Mouse (Mus musculus) liver, adult 2 months (tissue): ENCODE measurements at regions not wholly inside any gene's neighbourhood (a gene's known extent, or its start where the extent isn't known, plus 50 kb on each side); places are given as distances from the start of the nearest gene placed in this dataset.

Experiments used
- DNase-seq: peaks from one replicate; pipeline ENCODE4 v3.0.0-alpha.2; 2011; ENCODE audit warnings: low read depth, low spot score; ENCODE audit errors: extremely low read depth
- H3K27ac ChIP-seq: fragments of 200-500 bp; replicated peaks from 2 replicates; pipeline ENCODE4 v1.5.1; 2012; ENCODE audit warnings: low read depth, mild to moderate bottlenecking, control low read depth, inconsistent platforms, low read length; ENCODE audit not compliant: insufficient read depth
- H3K27me3 ChIP-seq: fragments of 200-500 bp; 2 replicates; pipeline ENCODE4 v1.6.1; 2012; ENCODE audit warnings: mild to moderate bottlenecking, moderate library complexity, low read length, inconsistent platforms; ENCODE audit not compliant: control insufficient read depth, insufficient read depth
- H3K36me3 ChIP-seq: fragments of 200-500 bp; 2 replicates; pipeline ENCODE4 v1.6.1; 2012; ENCODE audit warnings: low read length, inconsistent platforms; ENCODE audit not compliant: control insufficient read depth, insufficient read depth
- H3K4me1 ChIP-seq: fragments of 200-500 bp; 2 replicates; pipeline ENCODE4 v1.6.1; 2011; ENCODE audit warnings: low read length; ENCODE audit not compliant: control insufficient read depth, insufficient read depth
- H3K4me3 ChIP-seq: fragments of 200-500 bp; 2 replicates; pipeline ENCODE4 v1.5.1; 2011; ENCODE audit warnings: low read depth, mild to moderate bottlenecking, control low read depth, low read length, moderate library complexity; ENCODE audit not compliant: insufficient read depth
- H3K79me2 ChIP-seq: fragments of 200-500 bp; 2 replicates; pipeline ENCODE4 v1.6.1; 2012; ENCODE audit warnings: inconsistent platforms, mild to moderate bottlenecking, low read length, moderate library complexity; ENCODE audit not compliant: control insufficient read depth, insufficient read depth
- H3K9ac ChIP-seq: fragments of 200-500 bp; 2 replicates; pipeline ENCODE4 v1.6.1; 2012; ENCODE audit warnings: low read depth, mild to moderate bottlenecking, control low read depth, inconsistent platforms, low read length
- CTCF ChIP-seq: fragments of 200-500 bp; IDR thresholded peaks from 2 replicates; pipeline ENCODE4 v1.5.1; 2011; ENCODE audit warnings: low read depth, low read length, control low read depth
- POLR2A ChIP-seq: fragments of 200-500 bp; IDR thresholded peaks from 2 replicates; pipeline ENCODE4 v1.6.1; 2011; ENCODE audit warnings: low read length, control low read depth; ENCODE audit not compliant: insufficient read depth; ENCODE audit errors: extremely low read depth
- WGBS: fragments of 180-500 bp; shearing (Covaris S2); methylation state at CpG from one replicate; pipeline ENCODE4 v1.1.7; 2018; 5-methylcytosine and 5-hydroxymethylcytosine counted together

- no peak for TF ChIP-seq POLR2A
- Histone ChIP-seq H3K4me3 (no peak overlapping the region), H3K4me1 (no peaks in the 10 kb centered on the region), H3K79me2 (no peaks in the 10 kb centered on the region), H3K27ac (no peak overlapping the region), H3K9ac (no peak overlapping the region), H3K36me3 (no peaks in the 10 kb centered on the region), H3K27me3 (no peaks in the 10 kb centered on the region)
- DNase-seq = no peak
- 92% methylated on average over 1 of the region's 1 CpGs for WGBS
These were observed 502.3 kb downstream of the Sh2d4b start for GRCm38 (mm10) chr14:40390811-40391210.

GRCm38 (mm10) chr14:40381603-40382002 is 511.5 kb downstream of the Sh2d4b start:
- Histone ChIP-seq H3K4me1 (no peaks in the 10 kb centered on the region), H3K36me3 (no peaks in the 10 kb centered on the region), H3K27me3 (no peaks in the 10 kb centered on the region), H3K27ac (no peak overlapping the region), H3K79me2 (no peaks in the 10 kb centered on the region), H3K4me3 (no peak overlapping the region), H3K9ac (no peak overlapping the region)
- DNase-seq = no peak
- TF ChIP-seq CTCF (no peak), POLR2A (no peak)
- 88% methylated on average over 1 of the region's 1 CpGs for whole genome bisulfite sequencing

GRCm38 (mm10) chr14:40379692-40380091 is 513.4 kb downstream of the Sh2d4b start:
- Histone ChIP-seq H3K4me1 (no peaks in the 10 kb centered on the region), H3K36me3 (no peaks in the 10 kb centered on the region), H3K79me2 (no peaks in the 10 kb centered on the region), H3K9ac (no peak overlapping the region), H3K27me3 (no peaks in the 10 kb centered on the region), H3K27ac (no peak overlapping the region), H3K4me3 (no peak overlapping the region)
- DNase-seq = peak; percentile 80
- TF ChIP-seq CTCF (no peak), POLR2A (no peak)

GRCm38 (mm10) chr14:40364342-40364741 is 528.7 kb downstream of the Sh2d4b start:
- DNase-seq = no peak
- H3K9ac ChIP-seq = no peak overlapping the region
- TF ChIP-seq CTCF (no peak), POLR2A (no peak)
- H3K4me3 ChIP-seq = no peak overlapping the region
- H3K27ac ChIP-seq = no peak overlapping the region
- H3K79me2 ChIP-seq = no peaks in the 10 kb centered on the region
- H3K27me3 ChIP-seq = no peaks in the 10 kb centered on the region
- H3K4me1 ChIP-seq = no peaks in the 10 kb centered on the region
- no peaks in the 10 kb centered on the region for H3K36me3 ChIP-seq

GRCm38 (mm10) chr14:40362838-40363237 is 530.2 kb downstream of the Sh2d4b start:
- Histone ChIP-seq H3K4me1 (no peaks in the 10 kb centered on the region), H3K4me3 (no peak overlapping the region), H3K9ac (no peak overlapping the region), H3K27me3 (no peaks in the 10 kb centered on the region), H3K36me3 (no peaks in the 10 kb centered on the region), H3K27ac (no peak overlapping the region), H3K79me2 (no peaks in the 10 kb centered on the region)
- 59% methylated on average over 2 of the region's 2 CpGs for WGBS
- TF ChIP-seq CTCF = no peak
- no peak for TF ChIP-seq POLR2A
- DNase-seq = no peak
